In genomic region chr8:119394524-119395026, GRCm38 (mm10) we compare ENCODE assay signal across 8 mouse cellular contexts. TPM values are rescaled to one million over a fixed set of nuclear protein-coding genes. Genes with fewer than 3 reads are reported as not detected.
DNase-seq lines count a peak whose midpoint lies in the region; ATAC-seq lines count a peak whose summit lies in the region.

Gene Mlycd (plus strand): TSS chr8:119394878.

- no peaks in the 10 kb centered on the region for H3K36me3 ChIP-seq in intestine, embryonic 14.5 days (ENCODE audit: control insufficient read depth, insufficient read depth, low read length)

- peak within 1 kb of the TSS; percentile 76 for H3K9ac ChIP-seq in intestine, embryonic 14.5 days (ENCODE audit: low read length)

- no peaks in the 10 kb centered on the region for H3K27me3 ChIP-seq in intestine, embryonic 14.5 days (replicated peaks; ENCODE audit: control insufficient read depth, insufficient read depth, low read length)

- H3K4me3 ChIP-seq in intestine, embryonic 14.5 days (ENCODE audit: low read depth, low read length) = peak within 1 kb of the TSS; percentile 76

- no peaks in the 10 kb centered on the region for H3K9me3 ChIP-seq in intestine, embryonic 14.5 days (ENCODE audit: control insufficient read depth, low read length)

- peaks cover 5% of the 10 kb centered on the region for H3K4me1 ChIP-seq in intestine, embryonic 14.5 days (replicated peaks; ENCODE audit: control insufficient read depth, insufficient read depth, low read length)

- H3K4me2 ChIP-seq in intestine, embryonic 14.5 days (ENCODE audit: low read length) = peak within 1 kb of the TSS; percentile 99

- H3K27ac ChIP-seq in intestine, embryonic 14.5 days (ENCODE audit: low read depth) = peak within 1 kb of the TSS; percentile 76

- ATAC-seq in intestine, embryonic 14.5 days (replicated peaks; ENCODE audit: low FRiP score, low TSS enrichment, low read depth) = peak; percentile 92

- intact Hi-C loops in gastrocnemius, postnatal 14 days (cut with DNase I; ENCODE audit: low total_unique reads) = no loop called here
- intact Hi-C loops in left cerebral cortex, postnatal 14 days (cut with DNase I) = no loop called here

- DNase-seq in adrenal gland, adult (ENCODE audit: inconsistent age in 2 of 2, low spot score in 1 of 2) = peak; percentile 95 to 98
- DNase-seq in embryo, embryonic 10.5 days (ENCODE audit: low spot score) = peak; percentile 95
- peak; percentile 97 for DNase-seq in gastrocnemius, postnatal 14 days
- DNase-seq in intestine, embryonic 14.5 days (ENCODE audit: low spot score) = peak; percentile 91
- DNase-seq in left cerebral cortex, postnatal 14 days (ENCODE audit: low spot score in 2 of 2) = peak; percentile 89 to 93
- DNase-seq in mesoderm, embryonic 11.5 days (ENCODE audit: low read depth, low spot score) = peak; percentile 92
- DNase-seq in right cerebral cortex, postnatal 36 days (ENCODE audit: low spot score in 2 of 2) = peak; percentile 87 to 88
- DNase-seq in yolk sac, embryonic 10.5 days (ENCODE audit: low spot score) = peak; percentile 94

- 3% methylated on average over 44 of the region's 44 CpGs for WGBS in intestine, embryonic 14.5 days

RNA-seq across cellular contexts. Expression of gene Mlycd, which starts in this region (rescaled TPM):
- total RNA-seq in gastrocnemius, postnatal 14 days (2021) = 10 to 100 TPM; 67.6 to 94.0 TPM
- 16.8 and 17.9 TPM in 2 replicates for polyA plus RNA-seq in intestine, embryonic 14.5 days (2014; fragmentation: Nextera tagmentation; extraction: Ambion mirVana)
- 10 to 100 TPM; 25.7 to 28.0 TPM for total RNA-seq in left cerebral cortex, postnatal 14 days (2021)

Comparison
In these comparisons a context has a peak if more than half of its experiments do, and no peak if none do; other contexts are left out.
1. Peak in every context shown above with its lines: DNase-seq, ATAC-seq, H3K4me3 ChIP-seq and H3K27ac ChIP-seq.